Mouse (Mus musculus): ENCODE data around the gene Soga1. TPM values are rescaled to one million over a fixed set of nuclear protein-coding genes. Genes with fewer than 3 reads are reported as not detected.
A peak's percentile ranks its signal among the peaks of the same experiment; 100 is the strongest.

Gene Soga1
- polyA plus RNA-seq (2014; fragmentation: Nextera tagmentation; extraction: Ambion mirVana): 5.7 and 7.0 TPM in 2 replicates

- ATAC-seq (ENCODE audit: insufficient number of reproducible peaks, low FRiP score, low TSS enrichment, low read depth): peak; percentile 89
Observed at GRCm38 (mm10) chr2:157078793-157079700, at the start of gene Soga1. Gene Soga1, minus strand, starts transcription at chr2:157079254.

GRCm38 (mm10) chr2:157128072-157128471, 49.0 kb upstream of the Soga1 start:
- 69% methylated on average over 4 of the region's 4 CpGs for WGBS
- H3K4me1 ChIP-seq (ENCODE audit: control insufficient read depth, insufficient read depth, low read length): no peaks in the 10 kb centered on the region
- H3K9ac ChIP-seq (ENCODE audit: low read length): no peak overlapping the region
- H3K36me3 ChIP-seq (ENCODE audit: control insufficient read depth, insufficient read depth, low read length): peaks cover 2% of the 10 kb centered on the region; the same call in 1 of the 2 replicates
- H3K4me2 ChIP-seq (ENCODE audit: low read depth, severe bottlenecking): no peak overlapping the region
- DNase-seq (ENCODE audit: low spot score) (no peak), ATAC-seq (ENCODE audit: insufficient number of reproducible peaks, low FRiP score, low TSS enrichment, low read depth) (no peak)
- no peaks in the 10 kb centered on the region for H3K9me3 ChIP-seq (ENCODE audit: control insufficient read depth, low read length)
- no peaks in the 10 kb centered on the region for H3K27me3 ChIP-seq (ENCODE audit: control insufficient read depth, insufficient read depth, low read length)
- no peak overlapping the region for H3K27ac ChIP-seq (replicated peaks; ENCODE audit: low read depth, low read length)
- no peak overlapping the region for H3K4me3 ChIP-seq (ENCODE audit: low read depth, low read length)

More at GRCm38 (mm10) chr2:157078793-157079700, at the start of gene Soga1:
- Histone ChIP-seq H3K36me3 (ENCODE audit: control insufficient read depth, insufficient read depth, low read length) (0 out of 2 replicates have a peak, but pooled peaks cover 2% of the 10 kb centered on the region), H3K27me3 (ENCODE audit: control insufficient read depth, insufficient read depth, low read length) (no peaks in the 10 kb centered on the region), H3K4me3 (ENCODE audit: low read depth, low read length) (peak within 1 kb of the TSS; percentile 95), H3K4me2 (ENCODE audit: low read depth, severe bottlenecking) (peak within 1 kb of the TSS; percentile 95), H3K9me3 (ENCODE audit: control insufficient read depth, low read length) (no peaks in the 10 kb centered on the region), H3K9ac (ENCODE audit: low read length) (peak within 1 kb of the TSS; percentile 99), H3K27ac (replicated peaks; ENCODE audit: low read depth, low read length) (peak within 1 kb of the TSS; percentile 97), H3K4me1 (ENCODE audit: control insufficient read depth, insufficient read depth, low read length) (peaks cover 37% of the 10 kb centered on the region)
- under 1% methylated on average over 107 of the region's 136 CpGs for WGBS
- DNase-seq (ENCODE audit: low spot score): peak; percentile 88

GRCm38 (mm10) chr2:157127370-157127769, 48.3 kb upstream of the Soga1 start:
- WGBS: 92% methylated on average over 3 of the region's 3 CpGs
- no peak overlapping the region for H3K9ac ChIP-seq (ENCODE audit: low read length)
- no peaks in the 10 kb centered on the region for H3K27me3 ChIP-seq (ENCODE audit: control insufficient read depth, insufficient read depth, low read length)
- ATAC-seq (ENCODE audit: insufficient number of reproducible peaks, low FRiP score, low TSS enrichment, low read depth) (no peak), DNase-seq (ENCODE audit: low spot score) (no peak)
- no peaks in the 10 kb centered on the region for H3K9me3 ChIP-seq (ENCODE audit: control insufficient read depth, low read length)
- H3K36me3 ChIP-seq (ENCODE audit: control insufficient read depth, insufficient read depth, low read length): peaks cover 2% of the 10 kb centered on the region; the same call in 1 of the 2 replicates
- no peak overlapping the region for H3K4me2 ChIP-seq (ENCODE audit: low read depth, severe bottlenecking)
- no peak overlapping the region for H3K27ac ChIP-seq (replicated peaks; ENCODE audit: low read depth, low read length)
- H3K4me3 ChIP-seq (ENCODE audit: low read depth, low read length): no peak overlapping the region
- no peaks in the 10 kb centered on the region for H3K4me1 ChIP-seq (ENCODE audit: control insufficient read depth, insufficient read depth, low read length)

- Histone ChIP-seq H3K9ac (ENCODE audit: low read length) (no peak overlapping the region), H3K36me3 (ENCODE audit: control insufficient read depth, insufficient read depth, low read length) (peaks cover 2% of the 10 kb centered on the region; the same call in 1 of the 2 replicates), H3K27ac (replicated peaks; ENCODE audit: low read depth, low read length) (no peak overlapping the region), H3K4me1 (ENCODE audit: control insufficient read depth, insufficient read depth, low read length) (no peaks in the 10 kb centered on the region), H3K9me3 (ENCODE audit: control insufficient read depth, low read length) (no peaks in the 10 kb centered on the region), H3K4me3 (ENCODE audit: low read depth, low read length) (no peak overlapping the region), H3K4me2 (ENCODE audit: low read depth, severe bottlenecking) (no peak overlapping the region), H3K27me3 (ENCODE audit: control insufficient read depth, insufficient read depth, low read length) (no peaks in the 10 kb centered on the region)
- 93% methylated on average over 3 of the region's 3 CpGs for WGBS
- DNase-seq (ENCODE audit: low spot score): no peak
- ATAC-seq (ENCODE audit: insufficient number of reproducible peaks, low FRiP score, low TSS enrichment, low read depth): no peak
Observed at GRCm38 (mm10) chr2:157125246-157125645, 46.2 kb upstream of the Soga1 start.

- Histone ChIP-seq H3K9me3 (ENCODE audit: control insufficient read depth, low read length) (no peaks in the 10 kb centered on the region), H3K4me3 (ENCODE audit: low read depth, low read length) (no peak overlapping the region), H3K4me2 (ENCODE audit: low read depth, severe bottlenecking) (no peak overlapping the region), H3K4me1 (ENCODE audit: control insufficient read depth, insufficient read depth, low read length) (no peaks in the 10 kb centered on the region), H3K36me3 (ENCODE audit: control insufficient read depth, insufficient read depth, low read length) (peaks cover 2% of the 10 kb centered on the region; the same call in 1 of the 2 replicates), H3K27ac (replicated peaks; ENCODE audit: low read depth, low read length) (no peak overlapping the region), H3K27me3 (ENCODE audit: control insufficient read depth, insufficient read depth, low read length) (no peaks in the 10 kb centered on the region), H3K9ac (ENCODE audit: low read length) (no peak overlapping the region)
- WGBS: 91% methylated on average over 8 of the region's 8 CpGs
- DNase-seq (ENCODE audit: low spot score): no peak
- ATAC-seq (ENCODE audit: insufficient number of reproducible peaks, low FRiP score, low TSS enrichment, low read depth): no peak
Observed at GRCm38 (mm10) chr2:157121766-157122165, 42.7 kb upstream of the Soga1 start.

GRCm38 (mm10) chr2:157119075-157119474, 40.0 kb upstream of the Soga1 start:
- Histone ChIP-seq H3K9ac (ENCODE audit: low read length) (no peak overlapping the region), H3K9me3 (ENCODE audit: control insufficient read depth, low read length) (no peaks in the 10 kb centered on the region), H3K4me1 (ENCODE audit: control insufficient read depth, insufficient read depth, low read length) (no peaks in the 10 kb centered on the region), H3K4me2 (ENCODE audit: low read depth, severe bottlenecking) (no peak overlapping the region), H3K36me3 (ENCODE audit: control insufficient read depth, insufficient read depth, low read length) (no peaks in the 10 kb centered on the region; the same call in 1 of the 2 replicates), H3K27me3 (ENCODE audit: control insufficient read depth, insufficient read depth, low read length) (no peaks in the 10 kb centered on the region), H3K27ac (replicated peaks; ENCODE audit: low read depth, low read length) (no peak overlapping the region), H3K4me3 (ENCODE audit: low read depth, low read length) (no peak overlapping the region)
- DNase-seq (ENCODE audit: low spot score) (no peak), ATAC-seq (ENCODE audit: insufficient number of reproducible peaks, low FRiP score, low TSS enrichment, low read depth) (no peak)
- WGBS: 77% methylated on average over 3 of the region's 3 CpGs

- Histone ChIP-seq H3K27me3 (ENCODE audit: control insufficient read depth, insufficient read depth, low read length) (no peaks in the 10 kb centered on the region), H3K4me2 (ENCODE audit: low read depth, severe bottlenecking) (no peak overlapping the region), H3K4me1 (ENCODE audit: control insufficient read depth, insufficient read depth, low read length) (no peaks in the 10 kb centered on the region), H3K36me3 (ENCODE audit: control insufficient read depth, insufficient read depth, low read length) (no peaks in the 10 kb centered on the region; the same call in 1 of the 2 replicates), H3K9ac (ENCODE audit: low read length) (no peak overlapping the region), H3K27ac (replicated peaks; ENCODE audit: low read depth, low read length) (no peak overlapping the region), H3K4me3 (ENCODE audit: low read depth, low read length) (no peak overlapping the region), H3K9me3 (ENCODE audit: control insufficient read depth, low read length) (no peaks in the 10 kb centered on the region)
- ATAC-seq (ENCODE audit: insufficient number of reproducible peaks, low FRiP score, low TSS enrichment, low read depth): no peak
- 87% methylated on average over 4 of the region's 4 CpGs for WGBS
- DNase-seq (ENCODE audit: low spot score): no peak
Observed at GRCm38 (mm10) chr2:157118556-157118955, 39.5 kb upstream of the Soga1 start.

- Histone ChIP-seq H3K4me2 (ENCODE audit: low read depth, severe bottlenecking) (no peak overlapping the region), H3K27me3 (ENCODE audit: control insufficient read depth, insufficient read depth, low read length) (no peaks in the 10 kb centered on the region), H3K9ac (ENCODE audit: low read length) (no peak overlapping the region), H3K9me3 (ENCODE audit: control insufficient read depth, low read length) (no peaks in the 10 kb centered on the region), H3K4me3 (ENCODE audit: low read depth, low read length) (no peak overlapping the region), H3K27ac (replicated peaks; ENCODE audit: low read depth, low read length) (no peak overlapping the region), H3K4me1 (ENCODE audit: control insufficient read depth, insufficient read depth, low read length) (no peaks in the 10 kb centered on the region), H3K36me3 (ENCODE audit: control insufficient read depth, insufficient read depth, low read length) (no peaks in the 10 kb centered on the region; the same call in 1 of the 2 replicates)
- DNase-seq (ENCODE audit: low spot score): peak; percentile 36
- 28% methylated on average over 3 of the region's 3 CpGs for WGBS
- ATAC-seq (ENCODE audit: insufficient number of reproducible peaks, low FRiP score, low TSS enrichment, low read depth): no peak
Observed at GRCm38 (mm10) chr2:157116964-157117363, 37.9 kb upstream of the Soga1 start.
